Mouse (Mus musculus): ENCODE measurements around the gene Slc34a2.

Gene Slc34a2

DNA sequence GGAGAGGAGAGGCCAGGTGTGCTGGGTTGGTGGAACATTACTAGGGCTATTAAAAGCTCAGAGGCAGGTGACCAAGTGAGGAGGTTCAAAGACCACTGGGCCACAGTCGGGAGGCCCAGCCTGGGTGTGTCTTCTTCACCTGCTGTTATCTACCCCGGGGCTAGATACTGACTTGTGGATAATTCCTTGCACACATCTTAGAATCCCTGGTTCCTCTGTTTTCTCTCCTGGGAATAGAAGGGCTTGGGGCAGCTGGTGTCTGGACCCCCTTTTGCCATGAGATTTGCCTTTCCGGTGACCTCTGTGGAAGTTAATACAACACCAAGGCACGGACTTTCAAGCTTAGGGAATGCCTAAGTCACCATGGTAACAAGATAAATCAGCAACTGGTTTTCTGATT, 72.3 kb downstream of the Slc34a2 start:
- no peak for DNase-seq (ENCODE audit: low spot score)

DNA sequence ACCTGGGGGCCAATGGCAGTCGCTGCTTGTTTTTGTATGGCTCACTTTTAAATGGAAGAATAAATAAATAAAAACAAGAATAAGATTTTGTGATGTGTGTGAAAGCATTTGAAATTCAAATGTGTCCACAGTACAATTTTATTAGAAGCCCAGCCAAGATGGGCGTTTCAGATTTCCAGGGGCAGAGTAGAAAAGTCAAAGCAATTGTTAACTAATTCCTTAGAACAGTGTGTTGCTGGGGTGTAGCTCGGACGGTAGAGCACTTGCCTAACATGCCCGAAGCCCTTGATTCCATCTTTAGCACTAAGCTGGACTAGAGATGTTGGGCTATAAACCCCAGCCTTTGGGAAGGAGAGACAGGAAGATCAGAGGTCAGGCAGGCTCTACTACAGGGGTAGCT, 73.2 kb downstream of the Slc34a2 start:
- no peak for DNase-seq (ENCODE audit: low spot score)

DNA sequence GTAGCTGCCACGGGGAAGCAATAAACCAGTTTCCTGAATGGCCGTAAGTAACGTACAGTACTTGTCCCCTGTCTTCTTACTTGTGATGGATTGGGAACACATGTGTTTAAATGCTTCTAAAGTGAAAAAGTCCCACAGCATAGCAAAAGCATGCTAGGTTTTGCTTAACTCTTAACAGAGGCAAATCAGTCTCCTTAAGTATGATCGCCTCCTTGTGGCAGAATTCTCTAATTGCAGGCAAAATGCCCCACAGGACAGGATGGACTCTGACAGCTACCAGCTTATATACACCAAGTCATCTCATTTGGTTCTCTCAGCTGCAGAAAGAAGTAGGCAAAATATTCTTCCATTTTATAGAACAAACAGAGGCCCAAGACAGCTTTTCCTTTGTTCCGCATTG, 75.1 kb downstream of the Slc34a2 start:
- DNase-seq (ENCODE audit: low spot score): no peak

DNA sequence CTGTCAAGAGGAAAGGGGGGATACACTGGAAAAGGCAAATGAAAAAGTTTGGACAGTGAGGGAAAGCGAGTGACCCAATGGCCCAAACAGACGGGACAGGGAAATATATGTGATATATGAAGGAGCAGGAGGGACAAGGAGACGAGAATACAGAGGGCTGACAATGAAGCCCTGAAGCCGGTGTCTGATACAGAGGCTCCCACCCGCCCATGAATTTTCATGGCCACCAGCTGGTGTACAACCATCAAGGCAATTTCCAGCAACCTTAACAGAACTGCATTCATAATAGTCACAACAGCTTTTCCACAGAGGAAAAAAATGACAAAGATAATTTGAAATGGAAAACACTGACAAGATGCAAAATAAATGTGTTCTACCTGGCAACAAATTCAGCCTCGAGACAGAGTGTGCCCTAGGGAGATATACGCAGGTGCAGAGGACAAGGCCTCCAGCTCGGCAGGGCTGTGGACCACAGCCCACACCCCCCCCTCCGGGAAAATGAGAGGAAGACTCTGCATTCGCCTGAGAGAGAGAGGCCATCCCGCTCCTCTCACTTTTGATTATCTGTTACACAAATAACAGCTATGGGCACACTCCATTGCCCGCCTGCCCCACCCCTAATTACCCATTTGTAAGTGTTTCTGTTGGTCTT, 76.9 kb downstream of the Slc34a2 start:
- no peak for DNase-seq (ENCODE audit: low spot score)

DNA sequence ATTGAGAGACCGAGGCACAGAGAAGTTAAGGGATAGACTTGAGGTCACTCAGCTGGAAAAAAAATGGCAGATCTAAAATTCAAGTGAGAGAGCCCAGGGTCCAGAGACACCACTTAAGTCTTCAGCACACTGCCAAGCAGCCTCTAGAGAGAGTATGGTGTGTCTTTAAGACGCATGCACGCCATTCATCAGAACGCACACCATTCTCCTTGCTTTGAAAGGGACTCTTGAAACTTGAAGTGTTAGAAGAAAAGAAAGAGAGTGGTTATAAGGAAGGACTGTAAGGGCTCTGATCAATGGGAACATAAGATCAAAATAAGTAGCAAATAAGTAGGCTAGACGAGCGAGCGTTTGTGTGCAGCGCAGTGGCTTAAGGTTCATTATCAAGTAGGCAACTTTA, 80.3 kb downstream of the Slc34a2 start:
- no peak for DNase-seq (ENCODE audit: low spot score)

DNA sequence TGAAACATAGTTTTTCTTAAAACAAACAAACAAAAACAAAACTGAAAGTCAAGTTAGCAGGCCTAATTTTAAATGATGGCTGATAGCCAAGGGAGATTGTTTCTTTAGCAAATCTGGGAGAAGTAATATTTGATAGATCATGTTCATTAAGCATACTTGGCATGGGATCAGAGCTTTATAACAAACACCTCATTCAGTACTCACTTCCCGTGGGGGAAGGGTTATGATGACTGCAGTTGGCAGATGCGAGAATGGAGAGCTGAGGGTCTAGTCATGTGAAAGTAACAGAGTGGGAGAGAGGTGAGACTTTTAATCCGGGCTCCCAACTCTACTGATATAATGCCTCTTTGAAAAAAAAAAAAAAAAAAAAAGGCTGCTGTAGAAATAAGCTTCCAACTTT, 81.8 kb downstream of the Slc34a2 start:
- DNase-seq (ENCODE audit: low spot score): no peak
